Mouse (Mus musculus) CH12.LX (cell line): ENCODE measurements at regions not wholly inside any gene's neighbourhood (a gene's known extent, or its start where the extent isn't known, plus 50 kb on each side); places are given as distances from the start of the nearest gene placed in this dataset.

Experiments used
- DNase-seq: peaks from one replicate; pipeline ENCODE4 v3.0.0-alpha.2; 2013; ENCODE audit errors: extremely low read depth
- H3K27ac ChIP-seq: 2 replicates; pipeline ENCODE4 v1.5.1; 2012; ENCODE audit warnings: low read depth, mild to moderate bottlenecking, control low read depth, moderate library complexity; ENCODE audit not compliant: insufficient read depth
- H3K27me3 ChIP-seq: replicated peaks from 2 replicates; pipeline ENCODE3; 2012; ENCODE audit warnings: inconsistent platforms
- H3K36me3 ChIP-seq, 2 experiments: replicated peaks in 1 of 2; 2 replicates each; pipeline versions ENCODE3 to v1.6.1; 2012; ENCODE audit warnings: inconsistent platforms in 1 of 2, low read length in 1 of 2, mild to moderate bottlenecking in 1 of 2, mixed read lengths in 1 of 2, moderate library complexity in 1 of 2; ENCODE audit not compliant: control insufficient read depth in 1 of 2, insufficient read depth in 1 of 2
- H3K4me1 ChIP-seq, 2 experiments: 2 replicates each; pipeline ENCODE4 v1.6.1; 2012; ENCODE audit warnings: inconsistent platforms in 1 of 2, moderate library complexity in 1 of 2; ENCODE audit not compliant: insufficient read depth in 2 of 2, control insufficient read depth in 1 of 2
- H3K4me2 ChIP-seq: 2 replicates; pipeline ENCODE4 v1.6.1; 2012; ENCODE audit warnings: low read depth, mild to moderate bottlenecking, control low read depth; ENCODE audit not compliant: poor library complexity, insufficient read depth, severe bottlenecking
- H3K4me3 ChIP-seq, 3 experiments: fragments of 150-350 bp in 1 of 3; sonication (generic) in 1 of 3; replicated peaks in 1 of 3; 2 replicates each; pipeline versions ENCODE3 to v1.5.1; 2011 to 2012; ENCODE audit warnings: low read depth in 2 of 3, low read length in 2 of 3, mild to moderate bottlenecking in 2 of 3, moderate library complexity in 2 of 3, control low read depth in 1 of 3, improper control_type of control experiment in 1 of 3, inconsistent platforms in 1 of 3, mixed read lengths in 1 of 3; ENCODE audit not compliant: poor library complexity in 1 of 3
- H3K79me2 ChIP-seq: replicated peaks from 2 replicates; pipeline ENCODE4 v1.6.1; 2012; ENCODE audit warnings: mild to moderate bottlenecking, moderate library complexity; ENCODE audit not compliant: control insufficient read depth, poor library complexity, insufficient read depth, severe bottlenecking; ENCODE audit errors: extremely low read depth
- H3K9ac ChIP-seq: 2 replicates; pipeline ENCODE4 v1.6.1; 2012; ENCODE audit warnings: low read depth, mild to moderate bottlenecking, control low read depth, moderate library complexity; ENCODE audit not compliant: insufficient read depth
- H3K9me3 ChIP-seq: replicated peaks from 2 replicates; pipeline ENCODE3; 2012; ENCODE audit warnings: low read length, inconsistent platforms, mixed read lengths
- CHD1 ChIP-seq: IDR thresholded peaks from 2 replicates; pipeline ENCODE4 v1.6.1; 2012; ENCODE audit warnings: low read depth, low read length, improper control_type of control experiment, inconsistent platforms
- CHD2 ChIP-seq: IDR thresholded peaks from 2 replicates; pipeline ENCODE4 v1.6.1; 2011; ENCODE audit warnings: low read length, improper control_type of control experiment
- ELF1 ChIP-seq: IDR thresholded peaks from 2 replicates; pipeline ENCODE4 v1.6.1; 2014; ENCODE audit warnings: low read depth, mild to moderate bottlenecking, inconsistent platforms, low read length, improper control_type of control experiment
- ETS1 ChIP-seq: conservative IDR thresholded peaks from 2 replicates; pipeline ENCODE4 v1.6.1; 2012; ENCODE audit warnings: low read depth, mild to moderate bottlenecking, inconsistent platforms, low read length, improper control_type of control experiment, moderate library complexity
- HCFC1 ChIP-seq: IDR thresholded peaks from 2 replicates; pipeline ENCODE4 v1.6.1; 2012; ENCODE audit warnings: low read depth, mild to moderate bottlenecking, inconsistent platforms, low read length, improper control_type of control experiment
- IRF4 ChIP-seq: IDR thresholded peaks from 2 replicates; pipeline ENCODE4 v1.6.1; 2014; ENCODE audit warnings: low read depth, mild to moderate bottlenecking, inconsistent platforms, low read length, improper control_type of control experiment
- JUN ChIP-seq: IDR thresholded peaks from 2 replicates; pipeline ENCODE4 v1.6.1; 2011; ENCODE audit warnings: low read depth, mild to moderate bottlenecking, low read length, improper control_type of control experiment, moderate library complexity; ENCODE audit not compliant: insufficient read depth
- KAT2A ChIP-seq: IDR thresholded peaks from 2 replicates; pipeline ENCODE4 v1.6.1; 2012; ENCODE audit warnings: low read length, improper control_type of control experiment, inconsistent platforms; ENCODE audit not compliant: insufficient replicate concordance
- MAX ChIP-seq: IDR thresholded peaks from 2 replicates; pipeline ENCODE4 v1.6.1; 2011; ENCODE audit warnings: low read length, improper control_type of control experiment
- MAZ ChIP-seq: IDR thresholded peaks from 2 replicates; pipeline ENCODE4 v1.6.1; 2012; ENCODE audit warnings: low read depth, mild to moderate bottlenecking, inconsistent platforms, low read length, improper control_type of control experiment, moderate library complexity
- MYC ChIP-seq: IDR thresholded peaks from 2 replicates; pipeline ENCODE4 v1.6.1; 2011; ENCODE audit warnings: low read depth, mild to moderate bottlenecking, improper control_type of control experiment, low read length
- NELFE ChIP-seq: IDR thresholded peaks from 2 replicates; pipeline ENCODE4 v1.6.1; 2011; ENCODE audit warnings: low read depth, low read length, improper control_type of control experiment
- PAX5 ChIP-seq: IDR thresholded peaks from 2 replicates; pipeline ENCODE4 v1.6.1; 2012; ENCODE audit warnings: low read length, inconsistent platforms, mixed read lengths
- POLR2AphosphoS2 ChIP-seq: IDR thresholded peaks from 2 replicates; pipeline ENCODE4 v1.6.1; 2011; ENCODE audit warnings: low read depth, low read length, improper control_type of control experiment
- RAD21 ChIP-seq: IDR thresholded peaks from 2 replicates; pipeline ENCODE4 v1.6.1; 2011; ENCODE audit warnings: low read depth, mild to moderate bottlenecking, low read length, improper control_type of control experiment, moderate library complexity
- TCF12 ChIP-seq: IDR thresholded peaks from 2 replicates; pipeline ENCODE4 v1.6.1; 2014; ENCODE audit warnings: low read depth, mild to moderate bottlenecking, inconsistent platforms, low read length, improper control_type of control experiment
- UBTF ChIP-seq: IDR thresholded peaks from 2 replicates; pipeline ENCODE4 v1.6.1; 2012; ENCODE audit warnings: low read depth, mild to moderate bottlenecking, inconsistent platforms, low read length, improper control_type of control experiment, moderate library complexity
- USF1 ChIP-seq: IDR thresholded peaks from 2 replicates; pipeline ENCODE4 v1.6.1; 2014; ENCODE audit warnings: low read depth, mild to moderate bottlenecking, inconsistent platforms, low read length, improper control_type of control experiment
- USF2 ChIP-seq: conservative IDR thresholded peaks from 2 replicates; pipeline ENCODE4 v1.6.1; 2011; ENCODE audit warnings: low read depth, low read length, improper control_type of control experiment
- ZC3H11A ChIP-seq: IDR thresholded peaks from 2 replicates; pipeline ENCODE4 v1.6.1; 2012; ENCODE audit warnings: low read depth, mild to moderate bottlenecking, inconsistent platforms, low read length, improper control_type of control experiment
- ZMIZ1 ChIP-seq: IDR thresholded peaks from 2 replicates; pipeline ENCODE4 v1.6.1; 2012; ENCODE audit warnings: low read depth, mild to moderate bottlenecking, inconsistent platforms, low read length, improper control_type of control experiment
- dilution Hi-C: fragments of 300-500 bp; cut with MboI; formaldehyde crosslinking; loops from 2 replicates; pipeline ENCODE4 v1.14.3; 2020; ENCODE audit warnings: low sequenced_read_pairs; ENCODE audit not compliant: extremely low pct_unique_long_range_greater_than_20kb, extremely low pct_ligation_motif_present
- in situ Hi-C: fragments of 300-500 bp; cut with MboI; formaldehyde crosslinking; loops from 3 replicates; pipeline ENCODE4 v1.14.3; 2019; ENCODE audit warnings: low sequenced_read_pairs, low pct_ligation_motif_present, low pct_unique_long_range_greater_than_20kb, mixed read lengths

DNA sequence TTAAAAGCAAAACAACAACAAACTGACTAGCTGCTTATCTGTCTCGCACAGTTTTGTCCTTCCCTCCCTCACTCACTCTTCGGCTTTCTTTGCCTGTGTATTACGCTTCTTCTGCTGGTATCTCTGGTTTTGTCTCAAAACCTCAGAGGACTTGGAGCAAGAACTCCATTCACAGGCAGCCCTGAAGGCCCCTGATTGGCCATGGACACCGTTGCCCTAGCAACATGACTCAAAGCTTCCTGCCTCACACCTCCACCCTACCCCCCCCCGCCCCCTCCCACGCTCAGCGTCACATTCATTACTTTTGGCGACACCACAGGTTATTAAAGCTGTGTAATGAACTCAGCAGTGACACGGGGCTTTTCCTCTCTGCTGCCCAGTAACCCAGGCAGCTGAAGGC, 96.7 kb downstream of the Ets2 start:
- TF ChIP-seq IRF4 (no peak), JUN (no peak), MAZ (no peak), ELF1 (no peak), HCFC1 (no peak), USF1 (no peak), ETS1 (no peak), PAX5 (no peak), NELFE (no peak), POLR2AphosphoS2 (no peak), USF2 (no peak), TCF12 (no peak), RAD21 (no peak), KAT2A (no peak), MAX (no peak), MYC (no peak)
- DNase-seq, result no peak

DNA sequence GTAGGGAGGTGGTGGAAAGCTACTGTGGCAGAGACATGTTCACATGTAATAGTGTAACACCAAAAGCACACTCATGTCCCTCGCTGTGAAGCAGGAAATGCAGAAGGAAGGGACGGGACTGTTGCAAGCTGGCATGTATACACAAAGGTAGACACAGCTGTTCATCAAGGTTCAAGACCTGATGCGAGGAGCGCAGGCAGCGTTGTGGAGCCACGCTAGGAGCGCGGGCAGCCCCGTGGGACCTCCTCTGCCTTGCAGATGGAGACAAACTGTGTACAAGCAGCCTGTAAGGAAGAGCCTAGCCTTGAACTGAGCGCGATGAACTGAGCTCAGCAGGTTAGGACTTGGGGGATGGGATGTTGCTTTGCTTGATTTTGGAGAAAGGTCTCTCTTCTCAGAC, 96.2 kb downstream of the Ets2 start:
- Histone ChIP-seq H3K36me3 (no peaks in the 10 kb centered on the region), H3K4me1 (peaks cover 7 to 15% of the 10 kb centered on the region in 2 experiments), H3K4me2 (no peak overlapping the region), H3K27ac (no peak overlapping the region), H3K9me3 (no peaks in the 10 kb centered on the region), H3K4me3 (no peak overlapping the region), H3K79me2 (no peaks in the 10 kb centered on the region), H3K27me3 (no peaks in the 10 kb centered on the region)
- in situ Hi-C loops (no loop called here), dilution Hi-C loops (no loop called here)
- no peak for DNase-seq
- no peak for TF ChIP-seq CHD1
- no peak for TF ChIP-seq CHD2
- TF ChIP-seq ZMIZ1, result no peak
- no peak for TF ChIP-seq ZC3H11A
- no peak for TF ChIP-seq UBTF
- no peak for TF ChIP-seq USF2
- TF ChIP-seq, all 38 proteins: peak for 0
- H3K9ac ChIP-seq, result no peak overlapping the region

More for the DNA sequence above, 96.7 kb downstream of the Ets2 start:
- in situ Hi-C loops, result no loop called here
- Histone ChIP-seq H3K4me1 (peaks cover 7 to 15% of the 10 kb centered on the region in 2 experiments), H3K9ac (no peak overlapping the region), H3K27ac (no peak overlapping the region), H3K4me3 (no peak overlapping the region), H3K4me2 (no peak overlapping the region), H3K79me2 (no peaks in the 10 kb centered on the region), H3K27me3 (no peaks in the 10 kb centered on the region), H3K36me3 (no peaks in the 10 kb centered on the region), H3K9me3 (no peaks in the 10 kb centered on the region)
- dilution Hi-C loops, result no loop called here
